Mouse (Mus musculus): ENCODE measurements around the gene Tspan14. TPM values are rescaled to one million over a fixed set of nuclear protein-coding genes. Genes with fewer than 3 reads are reported as not detected.

Gene Tspan14
- 104 TPM in 2 replicates for polyA plus RNA-seq (2015; fragmentation: Nextera tagmentation; extraction: Ambion mirVana)

GRCm38 (mm10) chr14:40966392-40966861 lies at the start of gene Tspan14:
Tspan14 (minus strand) TSS chr14:40966807.
- peak within 1 kb of the TSS; percentile 85 for H3K4me3 ChIP-seq (ENCODE audit: low read length)
- H3K9me3 ChIP-seq (ENCODE audit: control insufficient read depth, low read length), result no peaks in the 10 kb centered on the region
- under 1% methylated on average over 43 of the region's 54 CpGs for WGBS
- peak within 1 kb of the TSS; percentile 94 for H3K27ac ChIP-seq (ENCODE audit: low read length)
- H3K4me2 ChIP-seq (ENCODE audit: low read depth, low read length), result peak within 1 kb of the TSS; percentile 84
- peak within 1 kb of the TSS; percentile 95 for H3K9ac ChIP-seq (ENCODE audit: low read length)
- no peaks in the 10 kb centered on the region for H3K27me3 ChIP-seq (ENCODE audit: control insufficient read depth, insufficient read depth, low read depth, low read length)
- H3K36me3 ChIP-seq (ENCODE audit: control insufficient read depth, insufficient read depth, low read length), result no peaks in the 10 kb centered on the region
- ATAC-seq (ENCODE audit: low read depth), result peak; percentile 51; the same call in 1 of the 2 replicates
- H3K4me1 ChIP-seq (replicated peaks; ENCODE audit: control insufficient read depth, insufficient read depth, low read length), result peaks cover 32% of the 10 kb centered on the region

DNA sequence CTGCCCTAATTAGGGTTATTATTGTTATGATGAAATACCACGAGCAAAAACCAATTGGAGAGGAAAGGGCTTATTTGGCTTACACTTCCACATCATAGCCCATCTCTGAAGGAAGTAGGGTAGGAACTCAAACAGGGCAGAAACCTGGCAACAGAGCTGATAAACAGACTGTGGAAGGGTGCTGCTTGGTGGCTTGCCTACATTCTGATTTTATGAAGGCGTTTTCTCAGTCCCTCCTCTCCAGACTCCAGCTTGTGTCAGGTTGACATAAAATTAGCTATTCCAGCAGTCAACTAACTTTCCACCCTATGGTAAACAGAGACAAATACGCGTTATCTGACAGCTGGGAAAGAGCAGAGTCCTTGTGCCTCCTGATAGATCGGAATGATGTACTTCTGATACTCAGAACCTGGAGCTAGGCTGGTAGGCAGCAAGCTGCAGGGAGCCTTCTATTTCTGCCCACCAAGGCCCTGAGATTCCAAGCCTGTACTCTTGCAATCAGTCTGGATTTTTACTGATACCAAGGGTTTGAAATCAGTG lies 48.2 kb upstream of the Tspan14 start:
- no peak for ATAC-seq (ENCODE audit: low read depth)
- Histone ChIP-seq H3K27me3 (ENCODE audit: control insufficient read depth, insufficient read depth, low read depth, low read length) (no peaks in the 10 kb centered on the region), H3K4me1 (replicated peaks; ENCODE audit: control insufficient read depth, insufficient read depth, low read length) (peaks cover 13% of the 10 kb centered on the region), H3K9ac (ENCODE audit: low read length) (no peak overlapping the region), H3K9me3 (ENCODE audit: control insufficient read depth, low read length) (no peaks in the 10 kb centered on the region), H3K4me2 (ENCODE audit: low read depth, low read length) (no peak overlapping the region), H3K36me3 (ENCODE audit: control insufficient read depth, insufficient read depth, low read length) (no peaks in the 10 kb centered on the region), H3K27ac (ENCODE audit: low read length) (no peak overlapping the region), H3K4me3 (ENCODE audit: low read length) (no peak overlapping the region)
- 60% methylated on average over 5 of the region's 5 CpGs for WGBS

DNA sequence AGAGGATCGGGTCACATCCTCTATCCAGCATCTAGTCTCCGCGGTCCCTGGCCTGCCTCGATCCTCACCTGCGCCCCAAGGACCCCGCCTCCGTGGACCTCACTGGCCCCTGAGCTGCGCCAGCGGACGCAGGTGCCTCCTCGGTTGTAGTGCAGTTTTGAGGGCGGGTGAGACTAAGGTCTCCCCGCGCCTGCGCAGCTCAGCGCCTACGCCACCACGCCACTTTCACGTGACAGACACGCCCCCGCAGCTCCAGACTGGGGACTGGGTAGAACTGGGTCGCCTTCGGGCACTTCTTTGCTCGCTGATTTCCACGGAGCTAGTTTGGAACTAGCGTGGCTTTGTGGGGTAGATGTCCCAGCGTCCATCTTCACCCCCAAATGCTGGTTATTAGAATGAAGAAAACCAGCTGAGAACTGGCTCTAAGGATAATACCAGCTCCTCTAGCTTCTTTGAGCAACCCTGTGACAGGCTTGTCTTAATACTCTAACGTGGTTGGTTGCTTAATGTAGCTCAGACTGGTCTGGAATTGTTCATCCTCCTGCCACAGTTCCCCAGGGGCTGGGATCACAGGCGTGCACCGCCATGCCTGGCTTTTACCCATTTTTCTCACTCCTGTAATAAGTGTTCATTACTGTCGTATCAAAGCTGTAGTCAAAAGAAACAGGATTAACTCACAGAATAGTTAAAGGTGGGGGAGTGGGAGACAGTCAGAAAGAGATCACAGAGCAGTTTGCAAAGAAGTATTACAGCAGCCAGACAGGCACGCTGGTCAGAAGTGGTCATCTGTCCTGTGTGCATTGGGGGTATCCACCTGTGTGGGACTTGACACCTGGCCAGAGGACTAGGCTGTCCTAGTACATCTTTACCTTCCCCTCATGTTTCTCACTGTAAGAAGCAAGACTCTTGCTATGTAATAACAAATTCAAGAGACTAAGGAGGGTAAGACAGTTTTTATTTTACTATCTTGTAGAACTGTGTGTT lies 47.3 kb upstream of the Tspan14 start, which contains the start of gene Fam213a:
Gene Fam213a, minus strand, starts transcription at position 159 of the 984 bp plus-strand sequence.
- Histone ChIP-seq H3K36me3 (ENCODE audit: control insufficient read depth, insufficient read depth, low read length) (no peaks in the 10 kb centered on the region), H3K9me3 (ENCODE audit: control insufficient read depth, low read length) (no peaks in the 10 kb centered on the region), H3K27ac (ENCODE audit: low read length) (0 out of 2 replicates have a peak within 1 kb of the TSS, but pooled peaks have one; percentile 47), H3K9ac (ENCODE audit: low read length) (peak within 1 kb of the TSS; percentile 82), H3K4me2 (ENCODE audit: low read depth, low read length) (peak within 1 kb of the TSS; percentile 86), H3K27me3 (ENCODE audit: control insufficient read depth, insufficient read depth, low read depth, low read length) (no peaks in the 10 kb centered on the region), H3K4me1 (replicated peaks; ENCODE audit: control insufficient read depth, insufficient read depth, low read length) (peaks cover 15% of the 10 kb centered on the region), H3K4me3 (ENCODE audit: low read length) (peak within 1 kb of the TSS; percentile 66)
- peak; percentile 95 for ATAC-seq (ENCODE audit: low read depth)
- 4% methylated on average over 32 of the region's 32 CpGs for WGBS

- Histone ChIP-seq H3K4me3 (ENCODE audit: low read length) (peak overlapping the region; percentile 66), H3K4me1 (replicated peaks; ENCODE audit: control insufficient read depth, insufficient read depth, low read length) (peaks cover 23% of the 10 kb centered on the region), H3K27ac (ENCODE audit: low read length) (no peak overlapping the region), H3K9me3 (ENCODE audit: control insufficient read depth, low read length) (no peaks in the 10 kb centered on the region), H3K27me3 (ENCODE audit: control insufficient read depth, insufficient read depth, low read depth, low read length) (no peaks in the 10 kb centered on the region), H3K36me3 (ENCODE audit: control insufficient read depth, insufficient read depth, low read length) (no peaks in the 10 kb centered on the region), H3K9ac (ENCODE audit: low read length) (peak overlapping the region; percentile 82), H3K4me2 (ENCODE audit: low read depth, low read length) (peak overlapping the region; percentile 86)
- WGBS, result 8% methylated on average over 9 of the region's 9 CpGs
- ATAC-seq (ENCODE audit: low read depth), result no peak
These were observed 46.5 kb upstream of the Tspan14 start for GRCm38 (mm10) chr14:41013143-41013542.

DNA sequence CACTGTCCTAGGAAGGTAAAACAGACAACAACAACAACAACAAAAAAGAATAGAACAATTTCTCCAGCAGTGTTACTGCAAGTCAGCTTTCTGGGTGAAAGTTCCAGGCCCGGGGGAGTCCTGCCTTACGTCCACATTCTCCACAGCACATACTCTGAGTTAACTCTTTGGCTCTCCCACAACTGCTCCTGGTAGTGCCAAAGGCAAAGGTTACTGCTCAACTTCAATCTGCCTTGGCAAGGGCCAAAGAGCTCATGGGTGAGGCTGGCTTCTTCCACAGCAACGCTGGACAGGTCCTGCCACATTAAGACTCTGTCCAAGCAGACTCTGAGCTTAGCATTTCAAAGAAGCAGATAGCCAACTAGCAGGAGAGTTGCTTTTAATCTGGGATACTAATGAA lies 45.3 kb upstream of the Tspan14 start:
- ATAC-seq (ENCODE audit: low read depth), result no peak
- H3K36me3 ChIP-seq (ENCODE audit: control insufficient read depth, insufficient read depth, low read length), result no peaks in the 10 kb centered on the region
- no peak overlapping the region for H3K4me3 ChIP-seq (ENCODE audit: low read length)
- peaks cover 29% of the 10 kb centered on the region for H3K4me1 ChIP-seq (replicated peaks; ENCODE audit: control insufficient read depth, insufficient read depth, low read length)
- 61% methylated on average over 3 of the region's 3 CpGs for WGBS
- H3K9me3 ChIP-seq (ENCODE audit: control insufficient read depth, low read length), result no peaks in the 10 kb centered on the region
- H3K9ac ChIP-seq (ENCODE audit: low read length), result no peak overlapping the region
- no peak overlapping the region for H3K4me2 ChIP-seq (ENCODE audit: low read depth, low read length)
- H3K27ac ChIP-seq (ENCODE audit: low read length), result no peak overlapping the region
- no peaks in the 10 kb centered on the region for H3K27me3 ChIP-seq (ENCODE audit: control insufficient read depth, insufficient read depth, low read depth, low read length)

DNA sequence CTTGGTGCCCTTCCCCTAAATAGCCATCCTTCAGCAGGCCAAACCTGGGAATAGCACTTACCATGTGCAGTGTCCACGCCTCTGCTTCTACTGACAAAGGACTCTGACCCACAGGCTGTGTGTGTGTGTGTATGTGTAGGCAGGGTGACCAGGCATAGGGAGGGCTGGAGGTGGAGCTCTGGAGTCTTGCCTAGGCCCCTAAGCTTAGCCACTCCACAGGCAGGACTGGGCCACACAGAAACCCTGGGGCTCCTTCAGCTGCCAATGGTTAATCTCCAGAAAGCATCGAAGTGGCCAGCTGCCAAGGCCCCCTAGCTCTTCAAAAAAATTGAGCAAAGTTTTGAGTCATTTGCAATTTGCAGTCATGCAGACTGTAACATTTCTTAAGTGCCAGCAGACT lies 41.5 kb upstream of the Tspan14 start:
- ATAC-seq (ENCODE audit: low read depth), result peak; percentile 94
- H3K4me2 ChIP-seq (ENCODE audit: low read depth, low read length), result peak overlapping the region; percentile 40
- WGBS, result 11% methylated on average over 2 of the region's 2 CpGs
- peak overlapping the region; percentile 90 for H3K27ac ChIP-seq (ENCODE audit: low read length)
- H3K4me1 ChIP-seq (replicated peaks; ENCODE audit: control insufficient read depth, insufficient read depth, low read length), result peaks cover 58% of the 10 kb centered on the region
- no peaks in the 10 kb centered on the region for H3K9me3 ChIP-seq (ENCODE audit: control insufficient read depth, low read length)
- peak overlapping the region; percentile 17; the same call in 1 of the 2 replicates for H3K4me3 ChIP-seq (ENCODE audit: low read length)
- H3K27me3 ChIP-seq (ENCODE audit: control insufficient read depth, insufficient read depth, low read depth, low read length), result no peaks in the 10 kb centered on the region
- no peaks in the 10 kb centered on the region for H3K36me3 ChIP-seq (ENCODE audit: control insufficient read depth, insufficient read depth, low read length)
- H3K9ac ChIP-seq (ENCODE audit: low read length), result no peak overlapping the region

DNA sequence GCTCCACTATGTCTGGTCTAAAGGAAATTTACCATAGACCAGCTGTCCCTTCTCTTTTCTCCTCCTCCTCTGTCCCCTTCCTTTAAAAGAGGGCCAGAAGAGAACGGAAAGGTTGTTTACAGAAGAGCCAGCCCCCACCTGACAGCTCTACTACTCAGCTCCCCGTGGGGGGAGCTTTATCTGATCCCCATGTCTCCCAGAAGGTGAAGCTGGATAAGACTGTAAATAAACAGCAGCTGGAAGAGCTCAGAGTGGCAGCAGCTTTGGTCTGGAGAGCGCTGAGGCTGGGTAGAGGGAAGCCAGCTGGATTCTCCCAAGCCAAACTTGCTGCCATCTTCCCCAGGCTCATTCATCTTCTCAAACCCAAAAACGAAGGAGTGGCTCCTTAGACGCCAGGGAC lies 41.0 kb upstream of the Tspan14 start:
- Histone ChIP-seq H3K4me3 (ENCODE audit: low read length) (peak overlapping the region; percentile 17), H3K9ac (ENCODE audit: low read length) (0 out of 2 replicates have a peak overlapping the region, but pooled peaks have one; percentile 17), H3K36me3 (ENCODE audit: control insufficient read depth, insufficient read depth, low read length) (no peaks in the 10 kb centered on the region), H3K27ac (ENCODE audit: low read length) (peak overlapping the region; percentile 90), H3K9me3 (ENCODE audit: control insufficient read depth, low read length) (no peaks in the 10 kb centered on the region), H3K4me2 (ENCODE audit: low read depth, low read length) (peak overlapping the region; percentile 40), H3K27me3 (ENCODE audit: control insufficient read depth, insufficient read depth, low read depth, low read length) (no peaks in the 10 kb centered on the region), H3K4me1 (replicated peaks; ENCODE audit: control insufficient read depth, insufficient read depth, low read length) (peaks cover 58% of the 10 kb centered on the region)
- ATAC-seq (ENCODE audit: low read depth), result peak; percentile 90
- WGBS, result 11% methylated on average over 5 of the region's 5 CpGs

DNA sequence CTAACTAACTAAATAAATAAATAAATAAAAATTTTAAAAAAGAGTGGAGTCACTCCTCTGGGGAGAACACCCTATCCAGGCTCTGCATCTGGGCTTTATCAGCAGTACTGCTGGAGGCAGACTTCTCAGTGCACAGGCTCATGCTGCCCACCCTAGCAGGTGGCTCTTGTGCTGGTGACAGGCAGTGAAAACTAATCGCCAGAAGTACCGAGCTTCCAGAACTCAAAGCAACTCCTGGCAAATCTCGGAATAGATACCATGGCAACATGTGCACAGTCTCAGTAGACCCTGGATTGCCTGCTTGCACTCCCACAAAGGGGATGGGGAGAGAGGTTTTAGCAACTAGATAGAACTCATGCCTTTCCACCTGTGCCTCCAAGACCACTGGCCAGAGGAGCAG lies 40.3 kb upstream of the Tspan14 start:
- Histone ChIP-seq H3K4me1 (replicated peaks; ENCODE audit: control insufficient read depth, insufficient read depth, low read length) (peaks cover 58% of the 10 kb centered on the region), H3K36me3 (ENCODE audit: control insufficient read depth, insufficient read depth, low read length) (no peaks in the 10 kb centered on the region), H3K9me3 (ENCODE audit: control insufficient read depth, low read length) (no peaks in the 10 kb centered on the region), H3K27ac (ENCODE audit: low read length) (peak overlapping the region; percentile 90), H3K4me3 (ENCODE audit: low read length) (peak overlapping the region; percentile 12; the same call in 1 of the 2 replicates), H3K27me3 (ENCODE audit: control insufficient read depth, insufficient read depth, low read depth, low read length) (no peaks in the 10 kb centered on the region), H3K4me2 (ENCODE audit: low read depth, low read length) (peak overlapping the region; percentile 40), H3K9ac (ENCODE audit: low read length) (no peak overlapping the region)
- no peak for ATAC-seq (ENCODE audit: low read depth)
- 18% methylated on average over 3 of the region's 3 CpGs for WGBS

DNA sequence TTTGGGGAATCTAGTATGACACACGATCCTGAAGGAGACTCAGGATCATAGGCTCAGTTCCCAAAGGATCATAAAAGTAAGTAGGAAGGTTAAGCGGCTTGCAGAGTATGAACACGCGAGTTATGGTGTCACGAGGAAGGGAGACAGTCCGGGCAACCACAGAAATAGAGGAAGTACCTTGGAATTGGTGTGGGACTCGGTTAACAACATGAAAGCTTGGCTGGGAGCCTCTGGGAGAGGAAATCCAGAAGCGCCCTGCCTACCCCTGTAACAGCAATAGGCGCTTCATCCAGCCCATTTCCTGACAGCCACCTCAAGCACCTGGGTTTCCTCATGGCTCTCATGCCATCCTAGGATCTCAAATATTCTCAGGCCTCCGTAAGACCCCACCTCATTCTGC lies 39.7 kb upstream of the Tspan14 start:
- Histone ChIP-seq H3K4me1 (replicated peaks; ENCODE audit: control insufficient read depth, insufficient read depth, low read length) (peaks cover 58% of the 10 kb centered on the region), H3K27ac (ENCODE audit: low read length) (no peak overlapping the region), H3K27me3 (ENCODE audit: control insufficient read depth, insufficient read depth, low read depth, low read length) (no peaks in the 10 kb centered on the region), H3K36me3 (ENCODE audit: control insufficient read depth, insufficient read depth, low read length) (peaks cover 4% of the 10 kb centered on the region; the same call in 1 of the 2 replicates), H3K9me3 (ENCODE audit: control insufficient read depth, low read length) (no peaks in the 10 kb centered on the region), H3K4me3 (ENCODE audit: low read length) (no peak overlapping the region), H3K4me2 (ENCODE audit: low read depth, low read length) (peak overlapping the region; percentile 40), H3K9ac (ENCODE audit: low read length) (no peak overlapping the region)
- no peak for ATAC-seq (ENCODE audit: low read depth)
- 82% methylated on average over 10 of the region's 10 CpGs for WGBS
